Comparison of ENCODE assay signal across 25 mouse cellular contexts in genomic region chr14:33942222-33942621, GRCm38 (mm10). TPM values are rescaled to one million over a fixed set of nuclear protein-coding genes. Genes with fewer than 3 reads are reported as not detected.
DNase-seq lines count a peak whose midpoint lies in the region; ATAC-seq and TF ChIP-seq lines count a peak whose summit lies in the region.
"Had no signal": no experiment of that assay in that cellular context is flagged by ENCODE, and none has a peak within 500 bp of the region (broad histone marks: within the 10 kb centered on the region; RNA-seq: fewer than 3 reads in every experiment).

No protein-coding gene starts in this region.

- no peak for TF ChIP-seq CTCF in liver, adult 2 months (IDR thresholded peaks at IDR 0.05; ENCODE audit: low read depth, low read length)

- no peaks in the 10 kb centered on the region for H3K4me1 ChIP-seq in liver, adult 2 months (ENCODE audit: control insufficient read depth, insufficient read depth, low read length)
- H3K4me1 ChIP-seq in liver, embryonic 11.5 days (replicated peaks; ENCODE audit: control insufficient read depth, insufficient read depth, low read length) = no peaks in the 10 kb centered on the region; the same call in 1 of the 2 replicates
- 0 out of 2 replicates have a peak, but pooled peaks cover 3% of the 10 kb centered on the region for H3K4me1 ChIP-seq in forebrain, embryonic 13.5 days
- H3K4me1 ChIP-seq: hindbrain, embryonic 13.5 days had no signal

- no peaks in the 10 kb centered on the region for H3K27me3 ChIP-seq in liver, adult 2 months (ENCODE audit: control insufficient read depth, insufficient read depth, low read length)
- 0 out of 2 replicates have a peak, but pooled peaks cover 3% of the 10 kb centered on the region for H3K27me3 ChIP-seq in liver, embryonic 11.5 days (replicated peaks; ENCODE audit: control insufficient read depth, insufficient read depth, low read length)
- no peaks in the 10 kb centered on the region for H3K27me3 ChIP-seq in forebrain, embryonic 13.5 days
- H3K27me3 ChIP-seq: CH12.LX; hindbrain, embryonic 13.5 days; Patski had no signal

- DNase-seq in liver, adult 2 months (ENCODE audit: extremely low read depth, low read depth, low spot score) = no peak
- DNase-seq in liver = no peak
- peak; percentile 56 for DNase-seq in adrenal gland, postnatal 10 days
- DNase-seq in liver, embryonic 11.5 days (ENCODE audit: low spot score) = no peak
- DNase-seq in urinary bladder, postnatal 4 days (ENCODE audit: low spot score in 2 of 2) = no peak
- DNase-seq in cerebellum, adult 11-12 months = no peak
- DNase-seq: cerebellum, adult 18-20 months; cerebellum, adult 9-11 months; cerebellum, postnatal 36 days; gastrocnemius, postnatal 36 days; heart, adult 11 months; heart, postnatal 10 days had no signal

- peak overlapping the region; percentile 6; the same call in 1 of the 2 replicates for H3K4me2 ChIP-seq in liver, embryonic 11.5 days
- no peak overlapping the region for H3K4me2 ChIP-seq in forebrain, embryonic 13.5 days
- H3K4me2 ChIP-seq: hindbrain, embryonic 13.5 days had no signal

- H3K79me2 ChIP-seq in liver, adult 2 months (ENCODE audit: control insufficient read depth, insufficient read depth, low read length) = no peaks in the 10 kb centered on the region

- 56% methylated on average over 5 of the region's 5 CpGs for WGBS in liver, adult 2 months
- WGBS in liver, embryonic 11.5 days = 56% methylated on average over 5 of the region's 5 CpGs
- whole genome bisulfite sequencing in forebrain, embryonic 13.5 days = 77% methylated on average over 5 of the region's 5 CpGs

- no peak overlapping the region for H3K27ac ChIP-seq in liver, adult 2 months (replicated peaks; ENCODE audit: insufficient read depth, low read depth, low read length)
- H3K27ac ChIP-seq in liver, embryonic 11.5 days (ENCODE audit: low read depth, low read length) = no peak overlapping the region
- H3K27ac ChIP-seq in forebrain, embryonic 13.5 days = no peak overlapping the region
- H3K27ac ChIP-seq: embryonic facial prominence, embryonic 10.5 days; hindbrain, embryonic 13.5 days; hindbrain, postnatal 0 days had no signal

- no peak for ATAC-seq in liver, embryonic 11.5 days (replicated peaks; ENCODE audit: low FRiP score)
- no peak for ATAC-seq in forebrain, embryonic 13.5 days
- ATAC-seq: activated CD4-positive, CD25-positive, alpha-beta regulatory T cell, adult 4 months; forebrain, embryonic 14.5 days; hindbrain, postnatal 0 days; Patski had no signal

- no peak for TF ChIP-seq POLR2A in liver, adult 2 months (IDR thresholded peaks at IDR 0.05; ENCODE audit: extremely low read depth, insufficient read depth, low read length)

- no peak overlapping the region for H3K9ac ChIP-seq in liver, adult 2 months (ENCODE audit: low read depth, low read length)
- no peak overlapping the region for H3K9ac ChIP-seq in liver, embryonic 11.5 days (ENCODE audit: low read depth, low read length)
- no peak overlapping the region for H3K9ac ChIP-seq in forebrain, embryonic 13.5 days
- H3K9ac ChIP-seq: hindbrain, embryonic 13.5 days had no signal

- no peaks in the 10 kb centered on the region for H3K9me3 ChIP-seq in liver, embryonic 11.5 days (ENCODE audit: control insufficient read depth, low read length)
- no peaks in the 10 kb centered on the region for H3K9me3 ChIP-seq in forebrain, embryonic 13.5 days (replicated peaks)
- H3K9me3 ChIP-seq: embryonic facial prominence, embryonic 10.5 days; hindbrain, embryonic 13.5 days had no signal

- no peaks in the 10 kb centered on the region for H3K36me3 ChIP-seq in liver, adult 2 months (ENCODE audit: control insufficient read depth, insufficient read depth, low read length)
- H3K36me3 ChIP-seq in liver, embryonic 11.5 days (ENCODE audit: control insufficient read depth, insufficient read depth, low read length) = no peaks in the 10 kb centered on the region
- no peaks in the 10 kb centered on the region for H3K36me3 ChIP-seq in forebrain, embryonic 13.5 days (ENCODE audit: poor library complexity, severe bottlenecking)
- H3K36me3 ChIP-seq: embryonic facial prominence, embryonic 10.5 days; hindbrain, embryonic 13.5 days had no signal

- peak overlapping the region; percentile 25 for H3K4me3 ChIP-seq in liver, adult 2 months (ENCODE audit: insufficient read depth, low read depth, low read length)
- H3K4me3 ChIP-seq in liver, embryonic 11.5 days (ENCODE audit: low read depth, low read length) = no peak overlapping the region; the same call in 1 of the 2 replicates
- H3K4me3 ChIP-seq in forebrain, embryonic 13.5 days = no peak overlapping the region
- H3K4me3 ChIP-seq: embryonic facial prominence, embryonic 10.5 days; hindbrain, embryonic 13.5 days had no signal

RNA-seq across cellular contexts. Expression of gene Gdf2, which starts 1.4 kb away (rescaled TPM):
- 12.3 and 13.1 TPM in 2 replicates for total RNA-seq in liver, adult 2 months (2014; rRNA removed)
- polyA plus RNA-seq in liver, adult 2 months (2012; rRNA removed) = 4.9 and 5.4 TPM in 2 replicates
- total RNA-seq in adrenal gland, postnatal 10 days (2021) = 1 to 10 TPM; 1.9 to 4.8 TPM
- polyA plus RNA-seq in liver, embryonic 11.5 days (2014; fragmentation: Nextera tagmentation; extraction: Ambion mirVana) = 17.4 and 18.4 TPM in 2 replicates
- not detected in 2 replicates for polyA plus RNA-seq in forebrain, embryonic 13.5 days (2015; fragmentation: Nextera tagmentation; extraction: Ambion mirVana)
- total RNA-seq: CH12.LX; gastrocnemius, adult 8-10 months; gastrocnemius, postnatal 36 days; hematopoietic stem cell, adult 5-6 weeks had no signal
- polyA plus RNA-seq: activated CD4-positive, CD25-positive, alpha-beta regulatory T cell, adult 4 months; embryonic facial prominence, embryonic 10.5 days; embryonic facial prominence, embryonic 14.5 days; forebrain, embryonic 14.5 days; heart, embryonic 14.5 days; hindbrain, embryonic 13.5 days; Patski had no signal

RNA-seq across cellular contexts. Expression of gene Rbp3, which starts 11.6 kb away (rescaled TPM):
- total RNA-seq in liver, adult 2 months (2014; rRNA removed) = not detected in 2 replicates
- polyA plus RNA-seq in liver, adult 2 months (2012; rRNA removed) = not detected in 2 replicates
- under 1 TPM in 1 of 2 experiments, not detected in 1; 0.06 TPM for total RNA-seq in adrenal gland, postnatal 10 days (2021)
- polyA plus RNA-seq in liver, embryonic 11.5 days (2014; fragmentation: Nextera tagmentation; extraction: Ambion mirVana) = 0.12 TPM in 2 replicates
- not detected in 2 replicates for polyA plus RNA-seq in forebrain, embryonic 13.5 days (2015; fragmentation: Nextera tagmentation; extraction: Ambion mirVana)
- total RNA-seq: CH12.LX; gastrocnemius, adult 8-10 months; gastrocnemius, postnatal 36 days; heart, postnatal 10 days; hematopoietic stem cell, adult 5-6 weeks had no signal
- polyA plus RNA-seq: activated CD4-positive, CD25-positive, alpha-beta regulatory T cell, adult 4 months; embryonic facial prominence, embryonic 14.5 days; forebrain, embryonic 14.5 days; heart, embryonic 14.5 days; hindbrain, embryonic 13.5 days; intestine, embryonic 14.5 days; Patski had no signal

RNA-seq across cellular contexts. Expression of gene Gdf10, which starts 18.8 kb away (rescaled TPM):
- 0.92 and 1.3 TPM in 2 replicates for total RNA-seq in liver, adult 2 months (2014; rRNA removed)
- polyA plus RNA-seq in liver, adult 2 months (2012; rRNA removed) = 3.1 and 3.6 TPM in 2 replicates
- total RNA-seq in adrenal gland, postnatal 10 days (2021) = 10 to 100 TPM in 1 of 2 experiments, 1 to 10 TPM in 1; 8.9 to 10.1 TPM
- 23.9 and 25.9 TPM in 2 replicates for polyA plus RNA-seq in liver, embryonic 11.5 days (2014; fragmentation: Nextera tagmentation; extraction: Ambion mirVana)
- polyA plus RNA-seq in forebrain, embryonic 13.5 days (2015; fragmentation: Nextera tagmentation; extraction: Ambion mirVana) = 1.1 and 2.0 TPM in 2 replicates
- total RNA-seq: CH12.LX; hematopoietic stem cell, adult 5-6 weeks had no signal
- polyA plus RNA-seq: activated CD4-positive, CD25-positive, alpha-beta regulatory T cell, adult 4 months; Patski had no signal

RNA-seq across cellular contexts. Expression of gene Zfp488, which starts 36.3 kb away (rescaled TPM):
- under 0.01 TPM in 2 replicates for total RNA-seq in liver, adult 2 months (2014; rRNA removed)
- polyA plus RNA-seq in liver, adult 2 months (2012; rRNA removed) = not detected in 2 replicates
- under 1 TPM in 1 of 2 experiments, not detected in 1; 0.12 TPM for total RNA-seq in adrenal gland, postnatal 10 days (2021)
- polyA plus RNA-seq in liver, embryonic 11.5 days (2014; fragmentation: Nextera tagmentation; extraction: Ambion mirVana) = 0.08 TPM in 1 of 2 replicates, not detected in the other
- polyA plus RNA-seq in forebrain, embryonic 13.5 days (2015; fragmentation: Nextera tagmentation; extraction: Ambion mirVana) = 0.12 TPM in 1 of 2 replicates, not detected in the other
- total RNA-seq: CH12.LX; gastrocnemius, postnatal 36 days; hematopoietic stem cell, adult 5-6 weeks had no signal
- polyA plus RNA-seq: activated CD4-positive, CD25-positive, alpha-beta regulatory T cell, adult 4 months; heart, embryonic 14.5 days had no signal
